Mouse (Mus musculus) heart, postnatal 25 days (tissue): ENCODE results near the gene 9530077C05Rik. TPM values are rescaled to one million over a fixed set of nuclear protein-coding genes. Genes with fewer than 3 reads are reported as not detected.
A peak's percentile ranks its signal among the peaks of the same experiment; 100 is the strongest.
"Not testable (repeated sequence)": the region's sequence is repeated elsewhere in the genome, so short reads cannot be mapped to it uniquely, and the experiment has no call there.

Source experiments
- DNase-seq: peaks from one replicate; pipeline ENCODE4 v3.0.0; 2022; ENCODE audit warnings: low spot score
- intact Hi-C: fragments of 180-260 bp; cut with DNase I; formaldehyde crosslinking; loops from one replicate; pipeline ENCODE4 v1.15.1; 2025
- total RNA-seq, 2 experiments: library from RNA; stranded (reverse); gene quantifications; 2 replicates each; pipeline ENCODE4 v1.2.3; 2021

The 9530077C05Rik gene
- under 1 TPM; 0.70 to 0.92 TPM for total RNA-seq

DNA sequence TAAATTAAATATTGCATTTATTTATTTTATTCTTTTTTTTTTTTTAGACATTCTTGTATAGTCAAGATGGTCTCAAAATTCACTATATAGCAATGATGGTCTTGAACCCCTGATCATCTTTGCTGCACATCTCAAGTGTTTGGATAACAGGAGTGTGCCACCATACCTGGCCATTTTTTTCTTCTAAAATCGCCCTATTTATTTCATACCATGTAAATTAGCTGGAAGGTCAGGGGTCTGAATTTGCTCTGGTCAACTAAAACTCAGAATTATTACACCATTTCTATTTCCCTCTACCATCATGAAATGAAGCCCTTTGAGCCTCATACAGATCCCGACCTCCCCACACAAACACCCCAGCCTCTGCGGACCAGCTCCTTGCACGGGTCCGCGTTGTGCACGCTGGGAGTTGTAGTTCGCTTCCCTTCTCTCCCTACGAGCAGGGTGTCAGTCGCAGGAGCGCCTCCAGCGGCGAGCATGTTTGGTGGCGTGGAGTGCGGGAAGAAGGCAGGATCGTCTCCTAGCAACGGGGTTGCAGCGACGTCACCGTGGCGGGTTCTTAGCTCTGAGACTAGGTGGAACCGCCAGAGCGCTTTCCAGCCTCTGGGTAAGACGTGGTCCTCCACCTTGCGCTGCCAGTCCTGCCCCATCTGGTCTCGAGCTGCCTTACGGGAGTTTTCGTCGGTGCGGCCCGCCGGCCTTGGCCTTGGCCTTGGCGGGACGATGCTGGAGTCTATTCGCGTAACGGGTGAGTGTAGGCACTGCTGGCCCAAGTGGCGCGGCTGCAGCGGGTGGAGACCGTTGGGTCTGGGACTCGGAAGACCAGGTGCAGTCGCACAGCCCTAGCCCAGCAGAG is at the start of gene 9530077C05Rik:
9530077C05Rik (plus strand) TSS at position 512 of the 856 bp plus-strand sequence.
- intact Hi-C loops = loop anchor here (5.0 kb wide), 2 partner anchors 179 to 254 kb away; partner anchors contain the start of gene Pigyl
- peak; percentile 93 for DNase-seq

- no peak for DNase-seq
- intact Hi-C loops = no loop called here
Measured at GRCm38 (mm10) chr9:22366221-22366620, 45.1 kb upstream of the 9530077C05Rik start.

DNA sequence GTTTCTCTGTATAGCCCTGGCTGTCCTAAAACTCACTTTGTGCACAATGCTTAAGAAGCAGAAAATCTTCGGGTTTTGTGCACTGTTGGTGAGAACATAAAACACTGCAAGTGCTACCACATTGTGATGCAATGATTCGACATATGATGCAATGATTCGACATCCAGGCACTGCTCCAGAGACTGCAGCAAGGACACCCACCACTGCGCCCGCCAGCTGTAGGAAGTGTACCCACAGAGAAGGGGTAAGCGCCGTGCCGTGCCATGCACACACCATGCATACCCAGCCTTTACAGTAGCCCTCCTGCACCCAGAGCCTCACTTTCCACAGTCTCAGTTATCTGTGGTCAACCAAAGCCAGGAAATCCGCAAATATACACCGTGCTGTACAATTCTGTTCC is 44.7 kb upstream of the 9530077C05Rik start:
- intact Hi-C loops = no loop called here
- no peak for DNase-seq

- DNase-seq = no peak
- intact Hi-C loops = no loop called here
Measured at GRCm38 (mm10) chr9:22368030-22368429, 43.3 kb upstream of the 9530077C05Rik start.

GRCm38 (mm10) chr9:22372760-22373159 is 38.6 kb upstream of the 9530077C05Rik start:
- intact Hi-C loops = no loop called here
- no peak for DNase-seq

DNA sequence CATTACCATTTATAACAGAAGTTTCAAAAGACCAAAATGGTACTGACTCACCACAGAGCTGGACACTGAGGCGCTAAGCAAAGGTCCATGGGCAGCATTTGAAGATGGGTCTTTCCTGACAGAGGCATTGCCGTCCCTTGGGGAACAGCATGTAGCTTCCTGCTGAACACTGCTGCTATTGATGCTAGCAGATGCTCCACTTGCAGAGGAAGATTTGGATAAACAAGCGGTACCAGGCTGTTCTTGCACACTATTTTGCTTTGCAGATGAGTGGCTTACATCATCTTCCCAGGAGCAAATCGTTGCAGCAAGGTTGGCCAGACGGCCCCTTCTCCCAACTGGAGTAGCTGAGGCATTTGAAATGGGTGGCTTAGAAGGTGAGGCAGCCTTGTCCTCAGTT is 35.2 kb upstream of the 9530077C05Rik start:
- intact Hi-C loops = no loop called here
- no peak for DNase-seq

- intact Hi-C loops = no loop called here
- no peak for DNase-seq
Measured at GRCm38 (mm10) chr9:22385890-22386289, 25.4 kb upstream of the 9530077C05Rik start.

- DNase-seq = no peak
Measured at GRCm38 (mm10) chr9:22387901-22388300, 23.4 kb upstream of the 9530077C05Rik start.

GRCm38 (mm10) chr9:22388401-22388980 is 22.8 kb upstream of the 9530077C05Rik start:
- intact Hi-C loops = no loop called here
- DNase-seq = no peak

More at GRCm38 (mm10) chr9:22387901-22388300, 23.4 kb upstream of the 9530077C05Rik start:
- intact Hi-C loops = no loop called here

DNA sequence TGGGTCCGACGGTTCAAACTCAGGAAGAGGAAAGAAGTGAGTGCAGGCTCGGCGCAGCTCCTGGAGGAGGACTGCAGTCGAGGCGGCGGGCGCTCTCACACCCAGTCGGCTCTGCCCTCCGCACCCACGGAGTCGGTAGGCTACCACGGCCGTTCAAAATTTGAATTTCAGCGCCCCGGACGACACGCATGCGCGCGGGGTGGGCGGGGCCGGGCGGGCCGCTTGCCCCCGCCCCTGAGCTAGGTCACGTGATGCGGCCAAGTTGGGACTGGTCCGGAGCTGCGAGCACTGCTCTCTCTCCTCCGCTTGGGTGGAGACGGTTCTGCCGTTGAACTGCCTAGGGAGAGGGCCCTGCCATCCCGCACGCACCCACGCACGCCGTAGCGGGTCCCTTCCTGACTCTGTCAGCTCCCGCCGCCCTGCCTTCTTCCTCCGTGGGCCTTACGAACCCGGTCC is 22.3 kb upstream of the 9530077C05Rik start, which contains the start of gene Anln:
Anln (minus strand) TSS at position 168 of the 456 bp plus-strand sequence.
- intact Hi-C loops = no loop called here
- DNase-seq = peak; percentile 81

DNA sequence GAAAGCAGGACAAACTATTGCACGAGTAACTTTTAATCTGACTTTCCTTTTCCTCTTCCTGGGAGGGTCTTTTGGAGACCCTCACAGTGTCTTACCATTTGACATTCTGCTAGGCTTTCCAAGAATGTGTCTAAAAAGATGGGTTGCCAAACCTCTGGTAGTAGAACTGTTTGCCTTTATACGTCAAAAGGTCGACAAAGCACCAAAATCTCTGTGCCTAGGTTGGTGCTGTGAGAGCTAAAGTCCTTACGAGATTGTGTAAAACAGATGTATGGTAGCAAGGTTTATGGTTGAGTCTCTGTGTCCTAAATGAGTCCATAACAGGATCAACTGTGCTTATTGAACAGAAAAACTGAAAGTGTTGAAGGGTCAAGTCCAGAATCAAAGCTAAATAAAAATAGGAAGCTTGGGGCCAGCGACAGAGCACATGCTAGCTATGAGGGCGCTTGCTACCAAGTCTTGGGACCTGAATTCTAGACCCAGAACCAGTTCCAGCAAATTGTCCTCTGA is 21.5 kb upstream of the 9530077C05Rik start:
- intact Hi-C loops = no loop called here
- DNase-seq = no peak

- DNase-seq = no peak
Measured at GRCm38 (mm10) chr9:22390390-22390789, 20.9 kb upstream of the 9530077C05Rik start.

DNA sequence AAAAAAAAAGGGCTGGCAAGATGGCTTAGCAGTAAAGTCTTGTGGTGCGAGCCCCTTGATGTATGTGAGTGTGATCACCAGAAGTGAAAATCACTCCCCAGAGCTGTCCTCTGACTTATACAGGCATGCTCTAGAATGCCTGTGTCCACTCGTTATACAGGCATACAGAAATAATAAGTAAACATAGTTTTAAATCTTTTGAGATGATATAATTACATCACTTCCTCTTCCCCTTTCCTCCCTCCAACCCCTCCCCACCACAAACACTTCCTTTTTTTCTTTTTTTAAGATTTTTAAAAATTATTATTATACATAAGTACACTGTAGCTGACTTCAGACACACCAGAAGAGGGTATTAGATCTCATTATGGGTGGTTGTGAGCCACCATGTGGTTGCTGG is 16.6 kb upstream of the 9530077C05Rik start:
- DNase-seq = no peak
- intact Hi-C loops = no loop called here

More at GRCm38 (mm10) chr9:22390390-22390789, 20.9 kb upstream of the 9530077C05Rik start:
- intact Hi-C loops = no loop called here

DNA sequence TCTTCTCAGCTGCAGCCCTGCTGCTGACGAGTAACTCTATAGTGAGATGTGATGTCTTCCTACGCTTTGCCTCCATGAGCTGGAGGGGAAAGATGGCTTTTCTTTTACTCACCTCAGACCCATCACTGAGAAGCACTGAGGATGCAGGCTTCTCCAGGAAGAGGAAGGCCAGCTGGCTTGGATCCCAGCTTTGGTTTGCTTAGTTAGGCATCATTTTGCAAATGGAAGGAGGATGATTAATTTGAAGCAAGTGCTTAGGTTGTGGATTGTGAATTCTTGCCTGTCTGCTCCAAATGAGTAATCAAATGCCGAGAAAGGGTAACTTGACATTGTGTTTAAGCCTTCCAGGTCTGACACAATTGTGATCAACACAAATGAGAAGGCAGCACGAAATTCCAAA is 12.3 kb upstream of the 9530077C05Rik start:
- intact Hi-C loops = no loop called here
- DNase-seq = no peak

DNA sequence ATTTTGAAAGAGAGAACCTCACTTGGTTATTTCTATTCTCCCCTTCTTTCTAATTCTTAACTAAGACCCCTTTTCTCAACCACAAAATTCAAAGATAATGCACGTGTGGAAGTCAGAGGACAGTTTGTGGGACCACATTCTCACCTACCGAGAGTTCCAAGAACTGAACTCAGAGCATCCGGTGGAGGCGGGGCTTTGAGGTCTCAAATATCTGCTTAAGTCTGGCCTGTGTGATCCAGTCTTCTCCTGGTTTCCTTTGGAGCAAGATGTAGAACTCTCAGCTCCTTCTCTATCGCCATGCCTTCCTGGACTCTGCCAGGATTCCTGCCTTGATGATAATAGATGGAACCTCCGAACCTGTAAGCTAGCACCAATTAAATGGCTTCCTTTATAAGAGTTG is 9.3 kb upstream of the 9530077C05Rik start:
- intact Hi-C loops = no loop called here
- DNase-seq = no peak

DNA sequence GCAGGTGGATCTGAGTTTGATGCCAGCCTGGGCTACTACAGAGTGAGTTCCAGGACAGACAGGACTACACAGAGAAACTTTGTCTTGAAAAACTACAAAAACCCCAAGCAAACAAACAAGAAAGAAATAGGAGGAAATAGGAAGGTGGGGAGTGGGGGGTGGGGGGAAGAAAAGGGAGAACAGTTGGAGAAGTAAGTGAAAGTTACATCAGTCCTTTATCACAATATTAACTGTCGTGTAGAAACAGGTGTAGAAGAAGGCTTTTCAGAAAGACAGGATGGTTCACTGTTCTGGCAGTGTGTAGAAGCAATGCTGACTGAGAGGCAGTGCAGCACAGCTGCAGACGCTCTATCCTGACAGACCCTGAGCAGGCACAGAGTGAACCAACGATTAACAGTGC is 8.3 kb upstream of the 9530077C05Rik start:
- intact Hi-C loops = no loop called here
- DNase-seq = no peak

DNA sequence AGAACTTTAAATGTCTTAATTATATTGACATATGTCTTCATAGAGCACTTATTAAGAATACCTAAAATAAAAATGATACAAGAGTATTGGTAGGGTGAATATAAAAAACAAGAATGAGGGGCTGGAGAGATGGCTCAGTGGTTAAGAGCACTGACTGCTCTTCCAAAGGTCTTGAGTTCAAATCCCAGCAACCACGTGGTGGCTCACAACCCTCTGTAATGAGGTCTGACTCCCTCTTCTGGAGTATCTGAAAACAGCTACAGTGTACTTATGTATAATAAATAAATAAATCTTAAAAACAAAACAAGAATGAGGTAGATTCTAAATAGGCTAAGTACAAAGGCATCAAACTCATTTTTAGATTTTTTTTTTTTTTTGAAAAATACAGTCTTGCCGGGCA is 7.8 kb upstream of the 9530077C05Rik start:
- DNase-seq, intact Hi-C loops: not testable (repeated sequence)

DNA sequence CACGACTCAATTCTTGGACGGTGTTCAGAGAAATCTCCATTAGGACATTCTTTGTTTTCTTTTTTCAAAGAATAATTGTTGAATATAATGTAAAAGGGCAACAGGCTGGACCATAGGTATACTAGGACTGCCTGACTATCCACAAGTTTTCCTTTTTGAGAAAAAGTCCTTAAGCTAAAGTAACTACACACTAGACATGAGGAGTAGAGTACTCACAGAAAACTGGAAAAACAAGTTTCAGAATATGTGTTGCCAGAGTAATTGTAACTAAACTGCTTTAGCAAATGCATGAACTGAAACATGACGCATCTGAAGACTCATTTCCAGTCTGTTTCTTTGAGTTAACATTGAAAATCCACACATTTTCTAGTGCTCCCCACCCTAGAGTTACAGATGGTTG is 5.9 kb upstream of the 9530077C05Rik start:
- DNase-seq = no peak
- intact Hi-C loops = no loop called here

DNA sequence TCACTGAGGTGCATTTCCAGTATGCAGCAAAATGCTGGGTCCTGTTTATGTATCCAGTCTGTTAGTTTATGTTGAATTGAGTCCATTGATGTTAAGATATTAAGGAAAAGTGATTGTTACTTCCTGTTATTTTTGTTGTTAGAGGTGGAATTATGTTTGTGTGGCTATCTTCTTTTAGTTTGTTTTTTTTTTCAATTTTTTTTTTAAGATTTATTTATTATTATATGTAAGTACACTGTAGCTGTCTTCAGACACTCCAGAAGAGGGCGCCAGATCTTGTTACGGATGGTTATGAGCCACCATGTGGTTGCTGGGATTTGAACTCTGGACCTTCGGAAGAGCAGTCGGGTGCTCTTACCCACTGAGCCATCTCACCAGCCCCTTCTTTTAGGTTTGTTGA is 3.7 kb upstream of the 9530077C05Rik start:
- intact Hi-C loops = loop anchor here (2.0 kb wide), 1 partner anchor 339 kb away; no protein-coding TSS in a partner anchor
- not testable (repeated sequence) for DNase-seq

DNA sequence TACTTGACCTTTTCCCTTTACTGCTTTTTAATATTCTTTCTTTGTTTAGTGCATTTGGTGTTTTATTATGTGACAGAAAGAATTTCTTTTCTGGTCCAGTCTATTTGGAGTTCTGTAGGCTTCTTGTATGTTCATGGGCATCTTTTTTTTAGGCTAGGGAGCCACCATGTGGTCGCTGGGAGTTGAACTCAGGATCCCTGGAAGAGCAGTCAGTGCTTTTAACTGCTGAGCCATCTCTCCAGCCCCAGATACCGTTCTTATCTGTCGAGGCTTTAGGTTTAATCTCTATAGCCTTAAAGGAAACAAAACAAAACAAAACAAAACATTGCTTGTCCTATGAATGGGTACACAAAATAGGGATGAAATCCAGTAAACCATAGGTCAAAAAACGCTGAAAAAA is 3.0 kb upstream of the 9530077C05Rik start:
- intact Hi-C loops, DNase-seq: not testable (repeated sequence)

GRCm38 (mm10) chr9:22409501-22409900 is 1.8 kb upstream of the 9530077C05Rik start:
- intact Hi-C loops = no loop called here
- no peak for DNase-seq
